Mouse (Mus musculus): ENCODE results near the gene Acss3.
A peak's percentile ranks its signal among the peaks of the same experiment; 100 is the strongest.

Acss3 gene

DNA sequence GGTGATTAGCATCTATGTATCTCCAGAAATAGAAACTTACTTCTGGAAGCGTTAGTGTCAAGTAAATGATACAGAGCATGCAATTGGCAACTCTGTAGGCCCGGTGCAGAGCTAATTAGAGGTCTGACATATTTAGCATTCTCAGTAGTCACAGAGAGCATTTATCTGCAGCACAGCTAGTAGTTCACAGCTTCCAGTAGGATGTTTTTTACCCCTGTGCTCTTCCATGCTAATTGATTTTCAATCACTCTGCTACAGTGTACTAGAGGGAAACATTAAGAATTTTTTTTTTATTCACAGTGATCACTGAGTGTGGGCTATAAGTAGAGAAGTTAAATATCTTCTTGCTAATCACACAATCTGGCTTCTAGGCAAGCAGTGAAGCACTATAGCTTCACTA lies 112.3 kb downstream of the Acss3 start:
- DNase-seq (ENCODE audit: inconsistent ontology term) = no peak

DNA sequence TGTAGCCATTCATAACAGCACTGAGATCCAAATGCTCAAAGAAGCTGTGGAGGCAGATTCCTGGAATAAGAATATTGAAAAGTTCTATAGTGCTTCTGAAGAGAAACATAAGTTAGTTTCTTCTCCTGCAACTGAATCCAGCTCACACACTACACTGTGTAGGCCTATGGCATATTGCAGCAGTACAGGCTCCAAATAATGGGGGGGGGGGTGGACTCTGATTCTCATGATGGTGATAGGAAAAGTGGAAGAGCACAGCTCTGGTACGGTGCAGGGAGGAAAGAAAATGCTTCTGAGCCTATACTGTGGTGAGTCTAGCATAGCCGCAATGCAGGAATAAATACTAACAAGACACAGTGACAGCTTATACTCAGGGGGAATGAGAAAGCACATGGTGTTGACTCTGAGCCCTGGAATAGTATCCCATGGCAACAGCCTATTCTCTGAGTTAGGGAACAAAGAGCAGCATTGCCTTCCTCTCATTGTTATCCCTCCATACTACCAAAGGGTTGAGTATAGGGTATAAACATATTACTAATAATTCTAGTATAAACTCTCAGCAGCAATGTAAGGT lies 125.3 kb downstream of the Acss3 start:
- DNase-seq (ENCODE audit: inconsistent ontology term) = no peak

DNA sequence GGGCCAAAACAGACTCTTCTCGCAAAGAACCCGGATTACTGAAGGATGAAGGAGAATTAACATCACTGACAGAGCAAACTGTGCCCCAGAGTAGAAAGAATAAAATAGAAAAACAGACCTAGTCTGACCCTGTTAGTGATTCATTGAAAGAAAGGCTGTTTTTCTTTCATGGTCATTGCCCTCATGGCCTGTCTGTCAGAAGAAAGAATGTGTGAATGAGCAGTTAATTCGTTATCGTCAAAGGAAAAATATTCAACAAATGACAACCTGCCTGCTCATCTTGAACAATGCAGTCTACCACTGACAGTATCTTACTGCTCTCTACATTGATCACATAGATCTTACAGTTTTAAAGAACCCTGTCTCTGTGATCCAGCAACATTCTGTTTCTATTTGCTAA lies 134.0 kb downstream of the Acss3 start:
- DNase-seq (ENCODE audit: inconsistent ontology term) = peak; percentile 75

DNA sequence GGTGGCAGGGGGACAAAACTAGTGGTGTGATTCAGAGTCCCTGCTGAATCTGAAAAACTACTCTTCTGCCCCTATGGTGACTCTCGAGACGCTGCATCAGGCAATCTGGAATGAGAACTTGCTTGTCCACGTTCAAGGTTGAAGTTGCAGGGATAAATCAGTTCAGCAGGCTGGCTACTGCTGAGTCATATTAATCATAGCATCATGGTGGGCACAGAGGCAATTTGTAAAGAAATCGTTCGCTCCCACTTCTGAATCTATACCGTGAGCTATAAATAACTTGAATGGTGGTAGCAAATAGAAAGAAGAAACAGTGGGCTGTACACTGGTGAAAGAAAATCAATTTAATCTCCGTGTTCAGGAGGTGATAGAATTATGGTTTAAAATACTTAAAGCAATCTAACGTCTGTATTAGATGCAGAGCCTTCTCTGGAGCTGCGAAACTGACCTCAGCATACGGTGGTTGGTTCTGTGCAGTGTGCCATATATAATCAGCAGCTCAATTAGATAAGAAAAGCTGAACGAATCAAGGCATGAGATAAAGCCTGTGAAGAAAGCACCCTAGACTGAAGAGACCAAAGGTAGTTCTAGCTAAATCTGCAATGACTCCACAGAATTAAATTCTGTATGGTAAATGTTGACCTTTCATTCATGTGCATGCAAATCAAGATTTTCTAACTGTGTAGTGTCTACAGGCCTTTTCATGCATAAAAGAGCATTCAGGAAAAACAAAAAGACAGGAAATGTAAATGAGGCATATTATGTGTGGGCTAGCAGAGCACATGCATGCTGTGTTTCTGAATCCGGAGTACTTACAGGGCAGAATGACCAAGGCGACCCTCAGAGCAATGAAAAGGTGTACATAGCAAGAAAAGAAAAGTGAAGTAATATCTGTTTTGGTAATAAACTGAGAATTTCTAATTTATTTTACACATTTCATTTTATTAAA lies 148.0 kb downstream of the Acss3 start:
- no peak for DNase-seq (ENCODE audit: inconsistent ontology term)

DNA sequence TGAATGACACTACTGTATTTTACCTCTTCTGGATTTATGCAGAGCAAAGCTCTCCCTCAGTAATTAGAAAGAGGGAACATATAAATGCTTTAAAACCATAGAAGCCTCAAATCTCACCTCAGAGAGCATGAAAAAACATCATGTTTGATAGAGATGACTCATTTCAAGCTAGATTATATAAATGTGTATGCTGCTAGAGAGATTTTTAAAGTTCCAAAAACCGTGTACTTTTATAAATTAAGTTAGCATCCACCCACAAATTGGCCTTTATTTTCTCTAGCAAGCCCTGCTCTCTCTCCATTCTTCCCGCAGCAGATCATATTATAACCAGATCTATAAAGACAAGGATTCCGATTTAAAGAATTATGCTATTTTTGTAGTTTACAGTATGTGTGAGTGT lies 164.4 kb downstream of the Acss3 start:
- DNase-seq (ENCODE audit: inconsistent ontology term) = no peak

DNA sequence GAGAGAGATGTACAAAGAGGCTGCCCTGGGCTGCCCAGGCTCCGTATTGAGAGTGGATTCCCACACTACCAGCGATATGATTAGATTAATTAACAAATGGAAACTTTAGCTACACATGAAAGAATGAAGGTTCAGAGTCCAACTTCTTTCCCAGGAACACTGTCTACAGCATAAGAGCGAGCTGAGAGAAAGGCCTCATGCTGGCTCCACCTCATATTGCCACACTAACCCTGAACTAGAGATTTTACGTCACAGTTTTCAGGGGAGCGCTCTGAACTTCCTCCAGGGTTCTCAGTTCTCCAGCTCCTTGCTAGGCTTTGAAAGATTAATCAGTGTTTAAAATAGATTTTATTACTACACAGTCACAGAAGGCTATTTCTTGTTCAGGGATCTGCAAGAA lies 182.1 kb downstream of the Acss3 start:
- no peak for DNase-seq (ENCODE audit: inconsistent ontology term)

DNA sequence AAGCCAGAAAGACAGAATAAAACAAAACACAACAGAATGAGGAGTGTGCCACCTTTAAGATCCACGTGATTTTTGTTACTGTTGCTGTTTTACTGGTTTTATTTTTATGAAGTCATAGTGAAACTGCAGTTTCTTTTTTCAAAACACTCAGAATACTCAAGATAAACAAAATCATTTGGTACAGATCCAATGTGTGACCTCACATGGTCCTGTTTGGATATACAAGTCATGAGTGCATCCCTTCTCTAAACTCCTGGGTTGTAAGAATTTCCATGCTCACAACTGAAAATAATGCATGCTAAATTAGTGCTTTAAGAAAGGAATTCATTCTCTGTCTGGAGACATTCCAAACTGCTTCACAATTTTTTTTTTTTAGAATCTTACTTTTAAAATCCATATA lies 184.0 kb downstream of the Acss3 start:
- DNase-seq (ENCODE audit: inconsistent ontology term) = no peak

DNA sequence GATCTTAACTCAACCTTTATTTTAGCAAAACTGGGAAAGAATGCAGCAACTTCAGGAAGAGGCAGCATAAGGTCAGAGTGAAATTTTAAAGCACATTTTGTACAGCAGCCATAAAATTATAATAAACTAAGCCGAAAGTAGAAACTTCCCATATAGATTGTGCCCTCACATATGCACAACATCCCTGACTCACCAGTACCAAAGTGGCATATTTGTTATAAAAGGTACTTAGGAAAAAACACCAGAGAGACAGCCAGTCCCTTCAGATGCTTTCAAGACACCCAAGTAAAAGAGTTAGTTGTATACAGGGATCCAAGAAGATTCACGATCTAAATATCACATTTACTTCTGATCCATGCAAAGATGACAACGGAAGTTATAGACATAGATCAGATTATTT lies 184.6 kb downstream of the Acss3 start:
- DNase-seq (ENCODE audit: inconsistent ontology term) = no peak

DNA sequence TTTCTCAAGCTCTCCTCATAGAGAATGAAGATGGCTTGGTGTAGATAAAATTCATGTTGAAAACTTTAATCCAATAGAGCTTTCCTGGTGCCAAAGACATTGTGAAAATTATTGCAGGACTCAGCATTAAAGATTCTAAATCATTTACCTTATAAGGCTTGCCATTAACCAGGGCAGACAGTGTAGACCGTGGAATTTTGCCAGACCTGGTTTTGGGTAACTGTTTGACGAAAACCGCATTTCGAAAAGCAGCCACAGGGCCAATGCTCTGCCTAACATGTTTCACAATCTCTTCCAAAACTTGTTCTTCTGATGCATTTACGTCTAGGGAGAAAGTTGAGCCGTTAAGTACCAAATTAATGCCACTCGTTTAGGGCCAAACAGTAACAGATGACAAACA lies 186.5 kb downstream of the Acss3 start:
- DNase-seq (ENCODE audit: inconsistent ontology term) = no peak

DNA sequence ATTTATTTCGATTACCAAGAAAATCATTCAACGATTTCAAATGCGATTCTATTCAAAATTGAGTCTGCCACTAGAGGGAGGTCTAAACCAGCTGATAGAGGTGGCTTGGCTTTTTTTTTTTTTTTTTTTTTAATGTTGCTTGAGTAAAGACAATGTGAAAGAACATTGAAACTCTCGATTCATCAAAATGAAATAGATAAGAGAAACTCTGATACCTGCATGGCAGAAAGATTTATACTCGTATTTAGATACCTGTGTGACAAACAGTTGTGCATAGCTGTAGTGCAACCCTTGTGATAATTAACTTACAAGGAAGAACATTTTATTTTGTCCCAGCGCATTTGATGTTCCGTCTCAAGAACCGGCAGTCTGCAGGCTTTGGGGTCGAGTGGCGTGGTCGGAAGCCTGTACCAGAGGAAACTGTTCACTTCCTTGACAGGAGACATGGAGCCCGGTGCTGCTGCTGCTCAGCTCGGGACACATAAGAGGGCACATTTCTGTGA lies 190.8 kb downstream of the Acss3 start:
- peak; percentile 68 for DNase-seq (ENCODE audit: inconsistent ontology term)

DNA sequence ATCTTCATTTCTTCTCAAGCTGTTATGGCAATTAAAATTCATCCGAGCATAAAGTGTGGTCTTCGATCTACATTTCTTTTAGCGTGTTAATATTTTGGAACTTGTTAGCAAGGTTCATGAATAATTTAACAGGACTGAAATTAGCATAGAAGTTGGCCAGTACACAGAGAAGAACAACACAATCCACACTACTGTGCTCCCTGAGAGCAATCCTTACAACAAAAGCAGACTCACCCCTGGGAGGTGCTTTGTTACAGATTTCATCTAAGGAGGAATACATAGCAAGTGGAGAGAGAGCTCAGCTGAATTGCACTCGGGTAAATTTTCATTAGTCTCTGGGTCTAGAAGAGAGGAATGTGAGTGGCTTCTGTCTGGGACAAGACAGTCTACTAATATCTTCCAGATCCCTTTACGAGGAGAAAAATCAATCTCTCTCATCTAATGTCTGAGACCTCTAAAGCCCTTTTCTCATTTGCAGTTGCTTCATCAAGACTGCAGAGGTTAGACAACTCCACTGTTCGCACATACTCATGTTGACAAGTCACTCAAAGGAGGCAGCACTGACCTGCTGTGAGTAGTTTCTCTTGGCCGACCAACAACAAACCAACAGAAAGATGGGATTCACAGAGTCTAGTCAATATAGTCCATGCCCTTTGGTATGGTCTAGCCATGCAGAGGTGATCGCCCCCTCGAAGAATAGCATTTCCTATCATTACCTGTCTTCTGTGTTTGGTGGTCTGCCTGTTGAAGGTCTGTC lies 194.7 kb downstream of the Acss3 start:
- peak; percentile 15 for DNase-seq (ENCODE audit: inconsistent ontology term)

DNA sequence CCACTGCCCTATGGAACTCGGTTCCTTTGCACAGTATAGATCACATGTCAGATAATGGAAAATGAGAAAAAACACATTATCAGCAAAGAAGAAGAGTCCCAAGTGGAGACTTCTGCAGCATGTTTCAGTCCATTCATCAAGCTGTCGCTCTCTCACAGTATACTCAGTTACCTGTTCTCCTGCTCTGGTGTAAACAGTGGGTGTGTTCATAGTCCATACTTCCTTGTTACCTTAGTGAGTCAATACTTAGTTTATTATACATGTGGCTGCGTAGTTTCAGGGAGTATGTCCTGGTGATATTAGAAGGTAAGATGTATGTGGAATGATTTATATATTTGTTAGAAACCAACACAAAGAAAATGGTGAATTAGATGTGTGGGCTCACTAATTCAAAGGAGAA lies 198.7 kb downstream of the Acss3 start:
- no peak for DNase-seq (ENCODE audit: inconsistent ontology term)

DNA sequence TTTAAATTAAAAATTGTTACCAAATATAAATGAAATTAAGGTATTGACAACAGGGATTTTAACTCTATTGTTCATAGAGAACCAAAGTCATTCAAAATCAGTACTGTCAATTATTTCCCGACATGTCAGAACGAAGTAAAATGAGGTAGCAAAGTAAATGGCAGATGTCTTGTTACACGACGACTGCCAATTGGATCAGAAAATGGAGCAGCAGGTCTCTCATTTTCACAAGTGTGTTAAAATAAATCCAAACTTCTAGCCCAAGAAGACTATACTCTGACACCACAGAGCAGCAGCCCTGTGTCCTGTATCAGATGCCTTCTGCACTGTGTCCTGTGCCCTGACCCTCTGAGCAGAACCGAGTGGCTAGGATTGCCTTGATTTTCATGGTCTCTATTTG lies 199.1 kb downstream of the Acss3 start:
- no peak for DNase-seq (ENCODE audit: inconsistent ontology term)

DNA sequence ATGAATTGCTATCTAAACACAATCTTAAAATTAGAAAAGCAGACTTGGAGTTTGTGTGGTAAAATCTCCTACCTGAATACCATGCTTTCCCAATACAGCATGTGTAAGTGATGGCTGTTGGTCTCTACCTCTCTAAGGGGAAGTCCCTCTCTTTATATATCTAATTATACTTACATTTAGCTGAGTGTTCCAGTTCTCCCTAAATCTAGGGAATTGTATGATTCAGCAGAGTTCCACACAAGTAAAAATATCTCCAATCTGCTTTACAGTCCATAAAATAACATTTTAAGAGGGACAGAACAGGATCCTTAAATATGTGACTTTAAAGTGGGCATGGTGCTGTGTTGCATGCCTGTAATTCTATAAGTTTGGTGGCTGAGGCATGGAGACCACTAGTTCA lies 208.6 kb downstream of the Acss3 start:
- DNase-seq (ENCODE audit: inconsistent ontology term) = no peak

DNA sequence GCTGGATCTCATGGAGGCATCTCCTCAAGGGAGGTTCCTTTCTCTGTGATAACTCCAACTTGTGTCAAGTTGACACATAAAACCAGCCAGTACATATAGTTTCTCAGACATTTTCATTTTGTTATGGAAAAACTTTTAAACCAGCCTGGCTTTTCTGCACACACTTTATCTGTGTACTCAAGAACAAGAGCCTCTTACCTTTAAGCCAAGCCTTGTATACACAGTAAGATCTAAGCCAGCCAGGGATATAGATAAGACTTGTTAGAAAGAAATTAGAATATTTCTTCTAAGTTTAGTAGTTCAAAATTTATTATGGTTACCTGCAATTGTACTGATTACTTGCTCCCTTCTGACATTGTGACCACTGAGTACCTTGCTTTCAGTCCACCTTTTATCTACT lies 209.2 kb downstream of the Acss3 start:
- DNase-seq (ENCODE audit: inconsistent ontology term) = no peak

DNA sequence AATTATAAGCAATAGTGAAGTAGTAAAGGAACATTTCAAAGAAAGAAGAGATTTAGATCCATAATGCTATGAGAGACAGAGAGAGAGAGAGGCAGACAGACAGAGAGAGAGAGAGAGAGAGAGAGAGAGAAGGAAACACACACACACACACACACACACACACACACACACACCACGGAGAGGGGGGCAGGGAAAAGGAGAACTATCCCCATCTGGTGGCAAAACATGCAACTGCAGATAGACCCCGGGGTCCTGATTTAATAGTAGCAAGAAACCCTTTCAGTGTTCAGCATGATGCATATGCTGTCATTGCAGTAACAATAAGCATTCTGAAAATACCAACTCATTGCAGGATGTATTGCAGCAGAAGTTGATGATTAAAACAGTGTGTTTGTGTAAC lies 210.4 kb downstream of the Acss3 start:
- peak; percentile 11 for DNase-seq (ENCODE audit: inconsistent ontology term)

DNA sequence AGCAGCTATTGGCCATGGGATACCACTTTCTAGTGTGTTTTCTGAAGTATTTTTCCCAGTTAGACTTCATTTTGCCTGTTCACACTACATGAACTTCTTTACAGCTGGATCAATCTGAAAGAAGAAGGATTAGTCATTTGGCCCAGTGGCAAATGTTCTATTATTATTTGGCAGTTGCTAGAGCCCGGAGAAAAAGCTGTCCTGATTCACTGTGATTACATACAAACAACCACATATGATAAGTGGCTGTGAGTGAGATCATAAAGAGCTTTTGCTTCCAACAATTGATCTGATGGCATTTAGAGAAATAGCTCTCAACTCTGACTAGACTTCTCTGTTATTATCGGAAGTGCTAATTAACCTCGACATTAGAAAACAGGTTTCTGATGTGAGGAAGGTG lies 213.4 kb downstream of the Acss3 start:
- peak; percentile 35 for DNase-seq (ENCODE audit: inconsistent ontology term)

DNA sequence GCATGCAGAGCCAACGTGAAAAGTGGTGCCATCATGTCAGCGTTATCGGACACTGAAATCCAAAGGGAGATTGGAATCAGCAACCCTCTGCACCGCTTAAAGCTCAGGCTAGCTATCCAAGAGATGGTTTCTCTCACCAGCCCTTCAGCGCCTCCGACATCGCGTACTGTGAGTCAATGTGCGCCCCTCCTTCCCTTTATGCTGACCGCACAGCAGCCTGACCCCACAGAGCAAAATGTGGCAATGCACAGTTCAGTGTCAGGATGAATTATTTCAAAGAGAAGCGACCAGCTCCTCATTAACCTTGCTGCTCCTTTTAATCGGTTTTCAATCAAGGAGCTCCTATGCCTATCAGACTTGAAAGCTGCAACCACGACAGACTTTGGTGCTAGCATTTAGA lies 227.1 kb downstream of the Acss3 start:
- peak; percentile 17 for DNase-seq (ENCODE audit: inconsistent ontology term)
